Mouse (Mus musculus): ENCODE results near the gene Prom1.

Prom1 gene

DNA sequence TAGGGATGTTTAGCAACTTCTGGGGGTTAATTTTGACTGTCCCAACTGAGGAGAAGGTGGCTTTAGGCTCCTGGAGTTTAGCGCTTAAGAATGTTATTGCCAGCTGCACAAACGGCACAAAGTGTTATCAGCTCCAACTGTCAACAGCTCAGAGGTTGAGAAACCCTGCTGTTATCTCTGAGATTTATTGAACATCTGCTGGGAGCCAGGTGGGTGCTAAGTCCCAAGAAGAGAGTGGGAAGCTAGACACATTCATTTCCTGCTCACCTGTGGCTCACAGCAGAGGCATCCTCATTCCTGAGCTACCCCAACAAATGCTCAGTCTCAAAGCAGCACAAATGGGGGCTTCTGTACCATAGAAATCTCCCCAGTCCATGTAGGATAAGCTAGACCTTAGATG lies 130.7 kb downstream of the Prom1 start:
- no peak for DNase-seq

DNA sequence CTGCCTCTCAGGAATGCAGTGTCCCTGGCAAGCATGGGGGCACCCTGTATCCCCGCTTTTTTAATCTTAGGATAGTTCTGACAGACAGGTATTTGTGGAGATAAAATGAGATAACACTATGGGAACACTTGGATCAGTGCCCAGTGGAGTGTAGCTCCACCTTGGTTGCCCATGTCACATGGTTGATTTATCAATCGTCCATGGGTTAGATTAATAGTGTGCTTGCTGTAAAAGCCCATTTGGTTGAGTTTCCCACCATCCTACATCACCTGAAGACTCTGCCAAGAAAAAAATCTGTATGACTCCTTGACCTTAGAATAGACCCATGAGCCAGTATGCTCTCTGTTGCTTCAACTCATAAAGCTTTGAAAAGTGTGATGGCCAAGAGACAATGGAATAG lies 131.3 kb downstream of the Prom1 start:
- DNase-seq: no peak

DNA sequence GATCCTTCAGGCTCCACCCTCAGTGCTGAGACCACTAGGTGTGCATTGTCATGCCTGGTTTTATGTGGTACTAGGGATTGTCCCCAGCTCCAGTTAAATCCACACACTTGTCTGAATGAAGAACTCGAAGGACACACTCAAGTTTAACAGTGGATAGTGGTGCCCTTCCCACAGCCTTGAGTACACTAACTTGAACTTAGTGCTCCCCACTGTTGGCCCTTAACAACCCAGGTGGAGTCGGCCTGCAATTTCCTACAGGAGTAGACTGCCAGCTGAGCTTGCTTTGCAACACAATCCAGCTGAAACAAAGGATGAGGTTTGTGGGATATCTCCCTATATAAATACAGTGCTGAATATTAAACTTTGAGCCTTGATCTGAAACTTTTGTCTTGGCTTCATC lies 133.2 kb downstream of the Prom1 start:
- no peak for DNase-seq

DNA sequence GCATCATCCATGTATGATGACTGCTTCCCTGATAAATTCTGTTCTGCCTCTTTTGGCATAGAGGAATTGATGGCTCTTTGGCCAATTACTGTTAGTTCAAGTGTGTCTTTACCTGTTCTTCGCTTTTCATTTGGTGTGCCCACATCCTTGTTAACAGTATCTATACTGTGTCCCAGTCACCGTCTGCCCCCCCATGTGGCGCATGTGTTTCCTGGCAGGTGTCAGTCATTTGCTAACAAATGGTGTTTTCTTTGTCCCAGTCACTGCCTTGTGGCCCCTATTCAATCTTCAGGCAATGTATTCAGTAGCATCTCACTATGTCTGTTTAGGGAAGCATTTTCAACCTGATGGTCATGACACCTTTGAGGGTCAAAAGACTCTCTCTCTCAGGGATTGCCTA lies 140.8 kb downstream of the Prom1 start:
- no peak for DNase-seq

DNA sequence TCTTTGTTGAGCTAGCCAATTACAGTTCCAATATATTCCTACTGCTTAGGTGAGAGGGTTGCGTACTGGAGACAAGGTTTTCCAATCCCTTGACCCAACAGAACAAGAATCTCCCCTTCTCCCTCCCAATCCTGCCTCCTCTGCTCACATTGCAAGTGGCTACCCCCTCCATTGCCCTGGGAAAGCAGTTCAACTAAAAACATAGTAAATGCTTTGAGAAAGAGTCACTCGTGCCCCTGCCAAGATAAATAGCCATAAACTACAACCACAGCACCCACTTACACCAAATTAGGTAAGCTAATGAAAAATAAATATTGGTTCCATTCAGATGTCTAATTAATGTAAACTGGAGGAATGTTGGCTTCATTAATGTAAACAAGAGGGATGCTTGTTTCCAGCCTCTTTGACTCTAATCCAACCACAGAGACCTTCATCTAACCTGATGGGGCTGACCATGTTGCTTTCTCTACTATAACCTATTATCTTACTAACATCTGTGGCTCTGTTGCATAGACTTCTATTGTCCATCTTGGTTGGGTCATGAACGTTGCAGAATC lies 141.9 kb downstream of the Prom1 start:
- no peak for DNase-seq

DNA sequence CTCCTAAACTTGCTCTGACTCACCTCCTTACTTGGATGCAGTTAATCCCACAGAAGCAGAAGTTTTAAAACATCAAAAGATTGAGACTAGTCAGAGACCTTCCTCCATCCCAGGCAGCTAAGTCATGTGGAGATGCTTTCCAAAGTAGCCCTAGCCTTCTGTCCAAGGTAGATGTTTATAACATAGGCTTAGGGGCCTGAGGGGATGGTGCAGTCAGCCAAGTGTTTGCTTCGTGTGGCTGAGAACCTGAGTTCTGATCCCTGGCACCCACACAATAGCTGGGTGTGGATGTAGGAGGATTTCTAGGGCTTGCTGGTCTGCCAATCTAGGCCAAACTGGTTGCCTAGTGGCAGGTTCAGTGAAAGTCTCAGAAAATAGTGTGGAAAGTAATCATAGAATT lies 148.6 kb downstream of the Prom1 start:
- no peak for DNase-seq

DNA sequence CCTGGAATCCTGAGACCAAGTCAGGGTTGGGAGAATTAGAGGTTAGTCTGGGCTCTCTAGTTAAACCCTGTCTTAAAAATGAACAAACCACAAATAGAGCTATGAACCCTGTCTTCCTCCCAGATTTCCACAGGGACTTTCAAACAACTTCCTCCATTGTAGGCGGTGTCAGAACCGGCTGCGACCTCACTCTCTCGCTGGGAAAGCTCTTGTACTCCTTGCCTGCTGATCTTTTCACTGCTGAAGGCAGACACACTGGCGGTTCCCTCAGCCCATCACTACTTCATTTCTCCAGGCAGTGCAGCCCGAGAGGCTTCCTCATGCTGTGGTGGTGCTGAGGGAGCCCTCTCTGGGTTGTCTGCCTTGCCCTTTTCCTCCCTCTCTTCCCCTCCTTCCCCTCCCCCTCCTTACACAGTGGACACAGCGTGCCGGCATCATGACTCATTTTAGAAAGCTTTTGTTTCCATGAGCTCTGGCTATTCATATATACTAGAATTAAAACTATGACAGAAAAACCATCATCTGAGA lies 153.0 kb downstream of the Prom1 start:
- DNase-seq: peak; percentile 24

DNA sequence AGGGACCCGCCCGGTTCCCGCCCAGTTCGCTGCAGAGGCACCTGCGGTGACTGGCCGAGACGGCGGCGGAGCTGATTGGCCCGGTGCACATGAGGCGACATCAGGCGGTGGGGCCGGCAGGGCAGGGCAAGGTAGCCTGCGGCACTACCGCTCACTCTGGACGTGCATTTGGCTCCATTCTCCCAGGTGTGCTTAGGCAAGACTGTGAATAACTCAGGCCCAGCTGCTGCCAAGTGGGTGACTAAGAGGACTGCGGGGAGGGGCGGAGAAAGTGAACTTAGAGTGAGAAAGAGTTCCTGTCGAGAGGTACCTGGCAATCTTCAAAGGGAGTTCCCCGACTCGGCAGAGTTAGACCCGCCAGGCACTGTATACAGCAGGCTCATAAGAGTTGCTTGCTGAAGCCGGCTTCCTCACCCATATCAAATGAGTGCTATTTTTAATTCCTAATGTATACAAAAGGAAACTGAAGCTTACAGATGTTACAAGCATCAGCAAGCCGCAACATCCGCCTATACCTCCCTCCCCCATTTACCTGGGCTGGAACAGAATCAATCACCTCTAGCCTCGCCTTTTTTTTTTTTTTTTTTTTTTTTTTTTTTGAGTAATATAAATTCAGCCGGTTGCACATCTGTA lies 153.6 kb downstream of the Prom1 start:
- DNase-seq: peak; percentile 81

DNA sequence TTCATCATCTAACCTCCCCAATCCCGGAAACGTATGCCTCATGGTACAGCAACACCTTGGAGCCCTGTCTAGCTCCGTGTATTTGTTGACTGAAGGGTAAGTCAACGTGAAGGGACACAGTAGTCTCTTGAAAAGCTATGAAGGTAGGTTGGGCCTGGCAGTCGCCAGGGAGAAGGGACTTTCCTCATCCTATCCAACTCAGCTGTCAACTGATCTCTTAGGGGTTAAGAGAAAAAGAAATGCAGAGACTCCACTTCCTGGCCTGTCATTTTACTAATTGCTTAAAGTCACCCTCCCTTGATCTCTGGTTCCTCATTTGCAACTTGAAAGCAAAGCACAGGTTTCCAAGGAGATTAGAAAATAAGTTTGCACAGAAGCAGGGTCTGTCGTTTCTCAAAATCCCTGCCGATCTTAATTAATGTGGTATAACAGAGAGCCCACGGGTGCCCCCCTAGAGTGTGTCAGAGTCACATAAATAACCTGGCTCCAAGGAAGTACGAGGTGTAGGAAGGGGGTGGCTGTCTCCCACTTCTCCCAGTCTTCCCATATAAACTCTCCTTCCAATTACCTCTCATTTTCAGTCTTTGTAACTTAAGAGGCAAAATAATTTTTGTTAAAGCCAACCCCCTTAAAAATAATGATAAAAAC lies 154.4 kb downstream of the Prom1 start:
- peak; percentile 4 for DNase-seq

All from kidney, adult 9 months (tissue).